Mouse (Mus musculus): ENCODE data around the gene Popdc3.

- TF ChIP-seq POLR2A (IDR thresholded peaks at IDR 0.05; ENCODE audit: insufficient read depth, low read length) (no peak), CTCF (IDR thresholded peaks at IDR 0.05; ENCODE audit: low read depth, low read length) (no peak), EP300 (IDR thresholded peaks at IDR 0.05; ENCODE audit: insufficient read depth, low read depth, low read length) (no peak)
Measured at GRCm38 (mm10) chr10:45151771-45152692, 25.9 kb upstream of the Popdc3 start.
